Mouse (Mus musculus): ENCODE results near the gene Mrpl51.

DNA sequence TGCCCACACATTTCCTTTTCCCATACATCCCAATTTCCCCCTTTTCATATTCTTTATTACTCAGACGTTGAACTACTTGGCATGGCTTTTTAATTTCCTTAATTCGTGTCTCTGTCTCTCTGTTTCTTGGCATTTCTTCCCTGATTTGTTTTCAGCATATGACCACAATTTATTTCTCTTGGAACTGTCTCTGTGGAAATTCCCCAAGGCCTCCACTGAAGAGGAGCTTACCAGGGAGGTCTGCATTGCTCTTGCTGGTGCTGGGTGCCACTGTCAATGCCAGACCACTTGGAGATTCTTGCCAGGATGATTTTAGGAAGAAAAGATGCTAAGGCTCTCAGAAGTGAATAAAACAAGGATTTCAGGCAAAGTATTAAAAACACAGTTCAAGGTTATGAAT lies 21.0 kb downstream of the Mrpl51 start:
- TF ChIP-seq CTCF (IDR thresholded peaks at IDR 0.05; ENCODE audit: low read depth) (no peak), EP300 (optimal IDR thresholded peaks at IDR 0.05) (no peak)

Data from stomach, postnatal 0 days (tissue).